ENCODE assay signal across 13 mouse cellular contexts in the genomic region with DNA sequence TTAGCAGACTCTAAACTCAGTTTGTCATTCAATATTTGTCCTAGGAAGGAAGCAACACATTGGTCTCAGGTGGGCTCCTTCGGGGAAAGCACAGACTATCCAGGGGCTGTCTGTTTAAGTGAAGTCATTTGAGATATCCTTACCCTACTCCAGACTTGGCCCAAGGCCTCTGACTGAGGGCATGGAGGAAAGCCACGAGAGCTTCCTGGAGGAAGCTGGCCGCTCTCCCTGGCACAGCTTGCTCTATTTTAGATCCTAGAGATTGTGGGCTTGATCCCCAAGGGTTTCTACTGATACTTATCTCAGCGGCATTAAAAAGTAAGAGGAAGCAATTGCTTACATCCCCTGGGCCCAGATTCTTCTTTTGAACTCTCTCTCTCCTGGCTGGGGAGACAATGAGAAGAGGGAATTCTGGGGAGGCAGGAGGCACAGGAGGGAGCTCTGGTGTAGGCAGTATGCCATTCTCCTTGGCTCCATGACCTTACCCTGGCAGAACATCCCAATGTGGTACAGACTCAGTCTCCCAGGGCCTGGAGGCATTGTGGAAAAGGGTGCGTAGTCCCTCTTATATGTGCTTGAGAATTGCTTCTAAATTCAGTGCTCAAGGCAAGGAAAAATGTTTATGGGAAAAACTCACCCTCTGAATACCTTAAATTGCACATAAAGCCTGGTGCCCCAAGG. TPM values are rescaled to one million over a fixed set of nuclear protein-coding genes. Genes with fewer than 3 reads are reported as not detected.
DNase-seq lines count a peak whose midpoint lies in the region; ATAC-seq lines count a peak whose summit lies in the region.
"Had no signal": no experiment of that assay in that cellular context is flagged by ENCODE, and none has a peak within 500 bp of the region (broad histone marks: within the 10 kb centered on the region; RNA-seq: fewer than 3 reads in every experiment).

No protein-coding gene starts in this region.

- no peak overlapping the region for H3K27ac ChIP-seq in neural tube, embryonic 12.5 days
- H3K27ac ChIP-seq in midbrain, embryonic 13.5 days, result no peak overlapping the region
- H3K27ac ChIP-seq: liver, embryonic 14.5 days had no signal

- H3K4me1 ChIP-seq in neural tube, embryonic 12.5 days, result peaks cover 22% of the 10 kb centered on the region
- peaks cover 30% of the 10 kb centered on the region for H3K4me1 ChIP-seq in midbrain, embryonic 13.5 days (replicated peaks)

- H3K4me2 ChIP-seq in neural tube, embryonic 12.5 days (replicated peaks), result 0 out of 2 replicates have a peak overlapping the region, but pooled peaks have one; percentile 19
- H3K4me2 ChIP-seq in midbrain, embryonic 13.5 days (replicated peaks), result peak overlapping the region; percentile 65

- no peak overlapping the region for H3K9ac ChIP-seq in neural tube, embryonic 12.5 days
- H3K9ac ChIP-seq in midbrain, embryonic 13.5 days (replicated peaks), result no peak overlapping the region
- H3K9ac ChIP-seq: liver, embryonic 14.5 days had no signal

- WGBS in neural tube, embryonic 12.5 days, result 72% methylated on average over 5 of the region's 5 CpGs
- WGBS in midbrain, embryonic 13.5 days, result 78% methylated on average over 5 of the region's 5 CpGs

- no peaks in the 10 kb centered on the region for H3K9me3 ChIP-seq in neural tube, embryonic 12.5 days
- H3K9me3 ChIP-seq in midbrain, embryonic 13.5 days, result no peaks in the 10 kb centered on the region

- H3K36me3 ChIP-seq in neural tube, embryonic 12.5 days, result no peaks in the 10 kb centered on the region
- no peaks in the 10 kb centered on the region for H3K36me3 ChIP-seq in midbrain, embryonic 13.5 days

- no peak for DNase-seq in neural tube, embryonic 10.5 days (ENCODE audit: extremely low spot score, low spot score)
- DNase-seq in cerebellum, postnatal 14 days, result peak; percentile 58 to 77
- DNase-seq in urinary bladder, postnatal 25 days (ENCODE audit: low spot score), result no peak
- no peak for DNase-seq in embryo, embryonic 10 days (ENCODE audit: low spot score)
- DNase-seq in spleen, adult 18-20 months, result no peak
- DNase-seq: kidney, postnatal 10 days; lung, postnatal 10 days; thymus, adult 18-20 months had no signal

- H3K4me3 ChIP-seq in neural tube, embryonic 12.5 days, result no peak overlapping the region
- H3K4me3 ChIP-seq in midbrain, embryonic 13.5 days (replicated peaks), result no peak overlapping the region
- H3K4me3 ChIP-seq: erythroblast, embryonic 14.5 days had no signal

- peaks cover 38% of the 10 kb centered on the region for H3K27me3 ChIP-seq in neural tube, embryonic 12.5 days (replicated peaks)
- peaks cover 47% of the 10 kb centered on the region for H3K27me3 ChIP-seq in midbrain, embryonic 13.5 days

- no peak for ATAC-seq in neural tube, embryonic 12.5 days (ENCODE audit: low FRiP score, low read depth)
- ATAC-seq in midbrain, embryonic 13.5 days, result no peak

RNA-seq across cellular contexts. Expression of gene Galnt9, which starts 2.7 kb away (rescaled TPM):
- polyA plus RNA-seq in neural tube, embryonic 12.5 days (2016; fragmentation: Nextera tagmentation; extraction: Ambion mirVana), result 10.6 and 15.0 TPM in 2 replicates
- polyA plus RNA-seq in midbrain, embryonic 13.5 days (2015; fragmentation: Nextera tagmentation; extraction: Ambion mirVana), result 13.7 and 14.1 TPM in 2 replicates
- polyA plus RNA-seq: limb, embryonic 11.5 days had no signal

Comparison
In these comparisons a context has a peak if more than half of its experiments do, and no peak if none do; other contexts are left out.
1. DNase-seq: peak in cerebellum, postnatal 14 days (2 of 2); none in neural tube, embryonic 10.5 days (single experiment), urinary bladder, postnatal 25 days (single experiment), embryo, embryonic 10 days (single experiment) and spleen, adult 18-20 months (0 of 2).